In genomic region chr14:17685491-17685890, GRCm38 (mm10) we compare ENCODE assay signal across 15 mouse cellular contexts. TPM values are rescaled to one million over a fixed set of nuclear protein-coding genes. Genes with fewer than 3 reads are reported as not detected.
"Had no signal": no experiment of that assay in that cellular context is flagged by ENCODE, and none has a peak within 500 bp of the region (broad histone marks: within the 10 kb centered on the region; RNA-seq: fewer than 3 reads in every experiment).

No protein-coding gene starts in this region.

- H3K4me1 ChIP-seq: liver, embryonic 12.5 days; lung, embryonic 15.5 days; megakaryocyte, embryonic 14.5 days; midbrain, embryonic 15.5 days; neural tube, embryonic 13.5 days; stomach, embryonic 15.5 days had no signal

- H3K27me3 ChIP-seq: limb, embryonic 13.5 days; liver, embryonic 12.5 days; lung, embryonic 15.5 days; megakaryocyte, embryonic 14.5 days; midbrain, embryonic 15.5 days; neural tube, embryonic 13.5 days; stomach, embryonic 15.5 days had no signal

- ATAC-seq: liver, embryonic 12.5 days; midbrain, embryonic 15.5 days had no signal

- H3K36me3 ChIP-seq: limb, embryonic 13.5 days; liver, embryonic 12.5 days; lung, embryonic 15.5 days; midbrain, embryonic 15.5 days; neural tube, embryonic 13.5 days; stomach, embryonic 15.5 days had no signal

- H3K4me3 ChIP-seq: layer of hippocampus, adult 2 months; limb, embryonic 13.5 days; liver, embryonic 12.5 days; lung, embryonic 15.5 days; midbrain, embryonic 15.5 days; neural tube, embryonic 13.5 days; stomach, embryonic 15.5 days had no signal

- DNase-seq: kidney, adult 9 months; left cerebral cortex, postnatal 4 days; right cerebral cortex, postnatal 14 days; thymus, adult 2 months; thymus, postnatal 25 days had no signal

- H3K27ac ChIP-seq: kidney, postnatal 0 days; layer of hippocampus, adult 2 months; limb, embryonic 13.5 days; liver, embryonic 12.5 days; lung, embryonic 15.5 days; midbrain, embryonic 15.5 days; neural tube, embryonic 13.5 days; stomach, embryonic 15.5 days had no signal

RNA-seq across cellular contexts. Expression of gene Thrb, which starts 25.4 kb away (rescaled TPM):
- total RNA-seq: monocyte, adult 5-6 weeks had no signal
